Mouse (Mus musculus) lung, postnatal 4 days (tissue): ENCODE results near the gene Lpar3.

Experiments
- DNase-seq, 2 experiments: peaks; one replicate each; pipeline ENCODE4 v3.0.0; 2021

The Lpar3 gene

GRCm38 (mm10) chr3:146316293-146316692 lies 95.5 kb downstream of the Lpar3 start:
- DNase-seq: no peak

GRCm38 (mm10) chr3:146317366-146317765 lies 96.6 kb downstream of the Lpar3 start:
- DNase-seq: no peak

GRCm38 (mm10) chr3:146317911-146318310 lies 97.1 kb downstream of the Lpar3 start:
- DNase-seq: no peak

GRCm38 (mm10) chr3:146318520-146318938 lies 97.8 kb downstream of the Lpar3 start:
- DNase-seq: no peak

- no peak for DNase-seq
Measured at GRCm38 (mm10) chr3:146318987-146319386, 98.2 kb downstream of the Lpar3 start.

- DNase-seq: no peak
Measured at GRCm38 (mm10) chr3:146319503-146319902, 98.7 kb downstream of the Lpar3 start.

GRCm38 (mm10) chr3:146324949-146325348 lies 104.2 kb downstream of the Lpar3 start:
- no peak for DNase-seq

- no peak for DNase-seq
Measured at GRCm38 (mm10) chr3:146326743-146327536, 106.2 kb downstream of the Lpar3 start.

GRCm38 (mm10) chr3:146327537-146328255 lies 106.9 kb downstream of the Lpar3 start:
- DNase-seq: peak; percentile 72 to 74

- peak; percentile 28 to 43 for DNase-seq
Measured at GRCm38 (mm10) chr3:146328749-146329148, 108.0 kb downstream of the Lpar3 start.

GRCm38 (mm10) chr3:146331819-146332218 lies 111.1 kb downstream of the Lpar3 start:
- no peak for DNase-seq

- no peak for DNase-seq
Measured at GRCm38 (mm10) chr3:146333270-146333669, 112.5 kb downstream of the Lpar3 start.

- DNase-seq: no peak
Measured at GRCm38 (mm10) chr3:146334070-146334469, 113.3 kb downstream of the Lpar3 start.
